Mouse (Mus musculus) lung, adult 18-20 months (tissue): Measurements from ENCODE around the gene Cpped1.

Source experiments
- DNase-seq, 2 experiments: peaks; one replicate each; pipeline ENCODE4 v3.0.0; 2022; ENCODE audit warnings: mixed read lengths in 2 of 2

Gene Cpped1

DNA sequence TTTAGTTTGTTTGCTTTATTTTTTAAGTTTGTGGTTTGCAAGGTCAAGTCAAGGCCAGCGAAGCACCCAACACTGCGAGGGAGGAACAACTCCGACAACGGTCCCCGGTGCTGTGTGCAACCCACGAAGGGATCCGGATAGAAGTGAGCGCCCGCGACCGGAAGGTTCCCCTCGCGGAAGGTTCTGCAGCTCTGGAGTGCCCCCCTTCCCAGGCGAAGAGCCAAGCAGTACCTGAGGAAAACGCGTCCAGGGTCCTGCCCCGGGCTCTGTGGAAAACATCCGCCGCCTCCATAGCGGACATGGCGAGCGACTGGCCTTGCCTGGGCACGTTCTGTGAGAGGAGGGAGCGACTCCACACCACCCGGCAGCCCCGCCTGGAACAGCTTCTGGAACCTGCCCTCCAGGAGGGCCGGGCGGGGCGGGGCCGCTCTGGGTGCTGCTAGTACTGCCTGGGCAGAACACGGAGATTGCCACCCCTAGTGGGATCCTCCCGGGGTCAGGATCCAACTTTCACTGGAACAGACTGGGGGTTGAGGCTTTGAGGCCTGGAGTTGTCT, at the start of gene Cpped1:
Gene Cpped1, minus strand, starts transcription at position 411 of the 557 bp plus-strand sequence.
- peak; percentile 86 to 91 for DNase-seq

DNA sequence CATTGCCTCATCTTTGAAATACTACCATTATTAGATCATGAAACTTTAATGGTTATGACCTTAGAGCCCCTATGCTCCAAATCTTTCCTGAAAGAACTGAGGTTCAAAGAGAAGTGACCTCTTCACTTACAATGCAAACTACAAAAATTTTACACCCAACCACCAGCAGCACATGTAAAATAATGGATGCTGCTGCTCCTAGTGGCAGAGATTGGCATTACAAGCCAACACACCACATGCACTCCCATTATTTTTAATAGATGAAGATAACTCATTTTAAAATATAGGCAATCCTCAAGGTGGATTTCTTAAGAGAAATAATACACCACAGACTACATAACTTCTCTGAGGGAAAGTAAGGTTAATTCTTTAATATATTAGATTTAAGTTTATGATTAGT, 31.2 kb upstream of the Cpped1 start:
- DNase-seq: peak; percentile 29 to 46

DNA sequence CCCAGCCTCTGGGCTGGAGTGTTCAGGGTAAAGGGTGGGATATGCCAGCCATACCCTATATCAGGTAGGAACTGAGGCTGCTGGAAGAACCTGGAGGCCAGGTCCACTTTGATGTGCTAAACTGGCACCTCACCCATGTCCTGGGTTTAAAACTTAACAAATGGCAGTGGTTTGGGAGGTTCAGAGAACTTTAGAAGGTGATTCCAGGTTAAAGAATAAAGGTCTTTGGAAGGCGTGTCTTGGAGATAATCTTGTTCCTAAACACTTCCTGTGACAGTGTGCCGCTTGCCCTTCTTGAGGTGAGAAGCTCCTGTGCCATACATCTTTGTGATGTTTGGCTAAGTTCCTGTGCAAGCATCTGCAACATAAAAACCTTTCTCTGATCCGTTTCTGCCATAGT, 1.6 kb upstream of the Cpped1 start:
- DNase-seq: no peak

DNA sequence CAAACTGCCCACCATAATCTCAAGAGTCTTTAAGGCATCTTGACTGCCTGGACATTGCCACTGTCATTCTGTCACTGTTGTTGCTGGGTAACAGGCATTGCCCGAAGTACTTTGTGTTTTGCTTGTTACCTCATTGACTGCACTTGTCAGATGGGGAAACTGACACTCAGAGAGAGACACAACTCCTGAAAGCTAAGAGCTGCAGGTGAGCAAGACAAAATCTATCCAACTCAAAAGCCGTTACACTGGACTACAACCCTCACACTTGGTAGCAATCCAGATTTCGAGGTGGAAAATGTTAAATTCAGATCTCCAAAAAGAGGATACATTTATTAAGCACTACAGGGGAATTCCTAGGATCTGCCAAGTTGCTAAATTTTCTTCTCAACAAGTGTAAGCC, 572 bp upstream of the Cpped1 start:
- no peak for DNase-seq

DNA sequence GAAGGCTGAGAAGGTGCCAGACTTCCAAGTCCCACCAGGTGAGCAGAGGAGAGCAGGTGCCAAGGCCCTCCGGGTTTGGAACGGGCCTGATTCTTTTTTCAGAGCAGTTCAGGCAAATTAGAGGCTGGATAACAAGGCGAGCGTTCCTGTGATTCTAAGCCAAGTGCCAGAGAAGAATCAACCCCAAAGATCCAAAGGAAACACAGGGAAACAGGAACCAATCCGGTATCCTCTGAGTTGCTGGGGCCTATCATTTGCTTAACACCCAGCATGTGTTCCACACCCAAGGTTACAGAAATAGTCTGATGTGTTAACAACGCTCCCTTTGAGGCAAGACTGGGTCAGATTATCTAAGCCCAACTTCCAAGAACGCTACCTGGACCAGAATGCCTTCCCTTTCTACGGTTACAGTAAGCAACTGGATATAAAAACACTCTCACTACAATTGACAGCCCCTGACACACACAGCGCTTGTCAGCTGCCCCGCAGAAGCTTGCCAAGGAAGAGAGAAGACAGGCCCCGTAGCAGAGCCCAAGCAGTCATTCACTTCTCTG, 707 bp downstream of the Cpped1 start:
- no peak for DNase-seq

DNA sequence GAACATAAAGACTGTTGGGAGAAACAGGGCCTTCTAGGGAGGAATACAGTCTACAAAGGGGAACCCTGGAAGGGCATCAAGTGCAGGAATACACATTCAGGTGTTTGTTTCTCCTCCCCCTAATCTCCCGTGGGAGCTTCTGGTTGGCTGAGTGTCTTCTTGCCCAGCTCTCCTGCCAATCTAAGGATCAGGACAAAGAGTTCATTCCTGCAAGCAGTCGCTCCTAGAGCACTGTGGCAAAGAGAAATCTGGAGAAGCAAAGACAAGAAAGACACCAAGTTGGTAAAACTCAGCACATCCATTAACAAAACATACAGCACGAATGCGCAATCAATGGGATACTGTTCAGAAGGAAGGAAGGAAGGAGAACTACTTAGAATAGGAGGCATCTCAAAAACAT, 1.4 kb downstream of the Cpped1 start:
- no peak for DNase-seq

DNA sequence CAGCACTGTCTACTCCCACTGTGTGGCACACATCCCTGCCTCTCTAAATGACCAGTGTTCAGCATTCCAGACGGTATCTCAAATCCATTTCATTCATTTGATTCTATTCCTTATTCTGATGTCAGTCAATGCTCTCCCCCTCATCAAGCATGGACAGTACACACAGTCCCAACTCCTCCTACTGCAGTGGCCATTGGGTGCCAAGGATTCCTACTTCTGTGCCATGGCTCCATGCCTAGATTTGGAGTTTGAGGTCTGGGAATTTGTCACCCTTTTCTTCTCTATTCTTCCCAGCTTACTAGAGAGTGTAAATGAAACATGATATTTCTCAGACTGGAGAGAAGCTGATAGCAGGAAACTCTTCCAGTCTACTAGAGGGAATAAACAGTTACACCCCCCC, 2.3 kb downstream of the Cpped1 start:
- DNase-seq: no peak

DNA sequence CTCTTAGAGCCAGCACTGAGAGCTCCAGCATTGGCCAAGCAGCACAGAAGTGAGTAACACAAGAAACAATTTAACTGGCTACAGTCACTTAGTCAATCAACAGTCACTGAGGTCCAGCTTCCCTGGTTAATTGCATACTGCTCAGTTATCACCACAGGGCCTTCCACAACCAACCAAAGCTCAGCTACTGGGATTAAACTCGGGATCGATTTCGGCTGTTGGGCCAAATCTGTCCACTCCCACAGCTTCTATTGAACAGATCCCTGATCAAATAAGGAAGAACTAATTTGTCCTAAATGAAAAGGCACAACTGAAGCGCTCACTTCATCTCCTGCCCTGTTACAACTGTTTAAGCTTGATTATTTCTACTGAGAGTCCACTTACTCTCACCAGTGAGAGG, 4.0 kb downstream of the Cpped1 start:
- DNase-seq: no peak

DNA sequence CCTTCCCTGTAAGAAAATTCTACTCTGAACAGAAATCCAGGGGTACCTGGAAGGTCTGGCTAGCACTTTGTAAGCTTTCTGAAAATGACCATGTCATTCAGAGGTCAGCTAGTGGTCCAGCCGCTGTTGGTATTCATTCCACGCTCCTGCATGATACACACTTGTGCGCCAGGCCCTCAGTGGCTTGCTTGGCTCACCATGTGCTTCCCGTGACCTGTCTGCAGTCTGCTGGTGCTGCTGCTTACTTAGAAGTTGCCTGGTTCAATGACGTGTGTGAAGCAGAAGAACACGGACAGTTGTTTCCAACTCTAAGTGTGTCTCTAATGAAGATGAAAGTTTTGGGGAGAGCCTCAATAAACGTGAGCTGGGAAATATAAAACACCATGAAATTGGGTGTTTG, 7.2 kb downstream of the Cpped1 start:
- no peak for DNase-seq

DNA sequence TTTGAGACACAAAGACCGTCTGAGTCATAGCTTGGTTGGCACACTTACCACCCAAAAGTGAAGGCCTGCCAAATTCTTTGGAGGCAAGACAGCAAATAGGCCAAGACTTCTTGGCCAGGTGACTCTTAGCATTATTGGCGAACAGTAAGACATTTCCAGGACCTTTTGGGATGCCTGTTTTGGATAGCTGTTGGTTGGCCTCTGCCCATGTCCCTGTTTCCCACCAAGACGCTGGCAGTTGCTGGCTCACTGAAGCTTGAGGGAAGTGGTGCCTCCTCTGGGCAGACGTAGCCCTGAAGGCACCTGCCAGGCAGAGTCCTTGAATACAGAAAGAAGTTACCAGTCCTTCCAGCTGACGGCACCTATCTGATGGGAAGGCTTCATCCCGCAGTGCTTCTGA, 8.9 kb downstream of the Cpped1 start:
- no peak for DNase-seq

DNA sequence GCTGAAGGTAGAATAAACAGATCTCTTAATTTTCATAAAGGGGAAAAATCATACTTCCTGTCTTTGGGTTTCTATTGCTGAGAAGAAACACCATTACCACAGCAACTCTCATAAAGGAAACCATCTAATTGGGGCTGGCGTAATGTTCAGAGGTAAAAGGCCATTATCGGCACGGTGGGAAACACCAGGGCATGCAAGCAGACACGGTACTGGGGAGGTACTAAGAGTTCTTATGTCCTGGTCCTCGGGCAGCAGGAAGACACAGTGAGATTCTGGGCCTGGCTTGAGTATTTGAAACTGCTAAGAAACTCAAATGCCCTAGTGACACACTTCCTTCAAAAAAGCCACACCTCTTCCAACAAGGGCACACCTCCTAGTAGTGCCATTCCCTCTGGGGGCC, 12.8 kb downstream of the Cpped1 start:
- no peak for DNase-seq

DNA sequence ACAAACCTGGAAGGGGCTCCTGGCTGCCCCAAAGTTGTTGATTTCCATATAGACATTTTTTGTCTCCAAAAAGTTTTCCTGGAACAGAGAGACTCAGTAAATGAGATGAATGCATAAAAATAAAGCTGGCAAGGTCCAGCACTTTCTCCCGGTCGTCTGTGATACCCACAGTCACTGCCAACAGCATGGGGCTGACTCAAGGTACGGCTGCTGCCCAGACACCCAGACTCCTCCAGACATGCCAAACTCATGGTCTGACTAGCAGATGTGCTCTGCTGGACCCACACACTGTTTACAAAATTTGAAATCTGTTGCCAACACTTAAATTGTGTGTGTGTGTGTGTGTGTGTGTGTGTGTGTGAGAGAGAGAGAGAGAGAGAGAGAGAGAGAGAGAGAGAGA, 14.4 kb downstream of the Cpped1 start:
- no peak for DNase-seq

DNA sequence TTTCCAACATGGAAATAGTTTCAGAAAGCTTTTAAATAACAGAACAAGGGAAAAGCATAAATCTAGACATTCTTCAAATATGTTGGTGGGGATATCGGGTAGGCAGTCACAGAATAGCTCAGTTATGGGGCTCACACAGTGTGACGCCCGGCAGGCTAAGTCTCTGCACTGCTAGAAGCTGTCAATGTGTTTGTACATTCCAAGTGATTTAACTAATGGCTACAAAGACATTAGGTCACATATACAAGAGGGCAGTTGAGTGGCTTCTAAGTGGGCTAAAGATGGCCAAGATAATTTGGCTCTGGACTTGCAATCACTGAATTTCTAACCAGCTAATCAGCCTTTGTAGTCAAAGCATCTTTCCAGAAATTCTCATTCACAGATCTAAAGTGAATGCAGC, 19.1 kb downstream of the Cpped1 start:
- peak in 1 of 2 experiments; percentile 33 for DNase-seq

DNA sequence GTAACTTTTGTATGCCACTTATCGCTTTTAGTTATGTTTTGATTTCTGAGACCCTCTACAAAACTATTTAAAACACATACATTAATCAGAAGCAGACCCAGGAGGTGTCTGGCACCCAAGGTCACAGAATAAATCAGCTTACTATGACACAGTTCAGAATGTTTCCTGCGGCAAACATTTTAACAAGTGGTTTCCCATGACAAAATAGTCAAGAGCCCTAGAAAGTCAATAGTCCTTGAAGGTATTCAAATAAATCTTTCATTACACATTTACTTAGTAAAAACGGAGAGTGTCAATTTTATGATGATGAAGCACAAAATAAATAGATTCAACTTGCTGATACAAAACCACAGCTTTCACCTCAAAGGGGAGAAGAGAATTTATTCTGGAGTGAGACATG, 19.5 kb downstream of the Cpped1 start:
- peak in 1 of 2 experiments; percentile 14 for DNase-seq

DNA sequence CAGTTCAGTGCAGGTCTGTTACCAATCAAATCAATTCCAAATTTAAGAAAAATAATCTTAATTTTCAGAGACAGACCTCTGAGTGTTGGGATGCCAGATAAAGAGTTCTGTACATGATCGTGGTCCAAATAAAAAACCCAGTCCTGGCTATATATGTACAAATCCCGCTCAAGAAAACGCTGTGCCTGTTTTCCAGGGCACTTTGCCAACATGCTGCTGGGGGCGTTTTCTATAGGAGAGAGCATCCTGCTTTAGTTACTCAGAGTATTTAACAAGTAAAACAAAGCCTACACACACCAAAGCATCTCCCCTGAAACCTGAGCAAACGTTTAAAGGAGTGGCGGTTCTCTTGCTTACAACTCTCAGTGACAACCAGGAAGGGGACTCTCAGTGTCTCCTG, 27.4 kb downstream of the Cpped1 start:
- DNase-seq: no peak

DNA sequence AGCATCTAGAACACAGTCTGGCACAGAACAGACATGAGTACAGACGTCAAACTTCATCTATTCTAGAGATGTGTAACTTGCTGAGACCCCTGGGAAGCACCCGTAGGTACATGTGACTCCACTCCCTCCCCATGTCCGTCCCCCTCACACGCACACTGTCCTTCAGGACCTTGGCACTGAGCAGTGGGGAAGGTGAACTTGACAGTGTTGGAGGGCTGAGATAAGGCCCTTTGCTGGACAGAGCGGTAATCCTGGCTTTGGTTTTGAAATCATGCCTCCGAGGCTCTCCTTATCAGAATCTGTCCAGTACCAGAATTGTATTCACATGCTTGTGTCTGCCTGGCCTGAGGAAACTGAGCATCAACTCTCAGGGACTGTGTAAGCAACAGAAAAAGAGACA, 28.8 kb downstream of the Cpped1 start:
- no peak for DNase-seq

DNA sequence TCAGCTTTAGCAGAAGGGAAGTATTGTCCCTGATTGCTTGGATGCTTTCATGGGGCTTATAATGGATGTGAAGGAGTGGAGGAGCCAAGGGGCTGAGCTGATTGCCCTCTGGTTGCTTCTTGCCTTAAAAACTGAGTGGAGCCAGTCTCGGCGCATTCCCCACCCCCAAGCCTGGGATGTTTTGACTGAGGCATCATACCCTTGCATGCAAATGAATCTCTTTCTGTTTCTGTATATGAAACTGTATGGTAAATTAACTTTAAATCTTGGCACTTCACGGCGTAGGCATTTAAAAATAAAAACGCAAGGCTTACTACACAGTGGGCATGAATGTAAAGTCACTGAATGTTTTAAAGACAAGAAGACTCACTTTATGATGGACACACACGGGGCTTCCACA, 30.0 kb downstream of the Cpped1 start:
- DNase-seq: no peak

DNA sequence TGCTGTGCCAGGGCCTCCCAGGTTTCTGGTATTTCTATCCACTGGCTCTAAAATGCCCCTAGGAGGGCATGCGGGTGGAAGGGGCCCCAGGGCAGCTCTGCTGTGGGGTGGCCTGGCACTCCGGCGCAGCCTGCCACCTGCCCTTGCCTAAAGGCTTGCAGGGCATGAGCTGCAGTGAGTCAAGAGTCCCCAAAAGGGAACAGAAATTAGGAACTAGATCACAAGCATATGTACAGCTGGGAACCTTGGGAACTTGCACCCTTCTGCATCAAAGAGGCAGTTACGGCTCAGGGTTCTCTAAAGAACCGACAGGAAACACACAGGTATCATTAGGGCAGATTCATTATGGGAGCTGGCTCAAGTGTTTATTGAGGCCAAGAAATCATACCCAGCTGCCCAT, 34.0 kb downstream of the Cpped1 start:
- DNase-seq: no peak

DNA sequence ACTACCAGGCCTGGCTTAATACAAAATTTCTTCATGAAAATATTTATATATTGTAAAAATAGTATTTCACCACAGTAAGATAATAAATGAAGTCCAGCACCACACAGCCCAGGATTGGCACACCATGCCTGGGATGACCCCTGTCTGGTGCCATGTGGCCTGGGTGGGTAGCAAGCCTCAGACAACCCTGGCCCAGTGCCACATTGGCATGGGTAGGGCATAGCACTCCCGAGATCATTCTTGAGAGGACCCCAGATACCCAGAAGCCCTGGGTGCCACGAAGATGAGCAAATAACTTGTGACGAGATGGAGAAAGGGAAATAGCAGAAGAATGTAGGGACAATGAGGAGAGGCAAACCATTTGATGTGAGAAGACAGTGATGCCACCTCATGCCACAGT, 36.0 kb downstream of the Cpped1 start:
- DNase-seq: no peak

DNA sequence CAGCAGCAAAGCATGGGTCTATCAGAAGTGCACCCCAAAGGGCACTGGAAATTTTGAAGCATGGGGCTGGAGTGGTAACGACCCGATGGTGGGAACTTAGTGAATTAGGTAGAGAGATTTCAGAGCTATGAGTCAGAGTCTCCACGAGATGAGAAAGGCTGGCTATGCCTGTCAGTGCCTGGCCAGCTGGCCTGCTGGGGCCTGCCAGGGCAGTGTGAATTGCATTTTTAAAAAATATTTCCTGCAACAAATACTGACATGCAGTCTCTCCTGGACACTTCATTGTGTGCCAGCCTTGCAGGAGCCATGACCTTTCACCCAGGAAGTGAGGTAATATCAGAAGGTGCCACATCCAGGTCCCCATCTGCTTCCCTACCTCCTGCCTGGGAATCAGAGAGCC, 40.8 kb downstream of the Cpped1 start:
- no peak for DNase-seq

DNA sequence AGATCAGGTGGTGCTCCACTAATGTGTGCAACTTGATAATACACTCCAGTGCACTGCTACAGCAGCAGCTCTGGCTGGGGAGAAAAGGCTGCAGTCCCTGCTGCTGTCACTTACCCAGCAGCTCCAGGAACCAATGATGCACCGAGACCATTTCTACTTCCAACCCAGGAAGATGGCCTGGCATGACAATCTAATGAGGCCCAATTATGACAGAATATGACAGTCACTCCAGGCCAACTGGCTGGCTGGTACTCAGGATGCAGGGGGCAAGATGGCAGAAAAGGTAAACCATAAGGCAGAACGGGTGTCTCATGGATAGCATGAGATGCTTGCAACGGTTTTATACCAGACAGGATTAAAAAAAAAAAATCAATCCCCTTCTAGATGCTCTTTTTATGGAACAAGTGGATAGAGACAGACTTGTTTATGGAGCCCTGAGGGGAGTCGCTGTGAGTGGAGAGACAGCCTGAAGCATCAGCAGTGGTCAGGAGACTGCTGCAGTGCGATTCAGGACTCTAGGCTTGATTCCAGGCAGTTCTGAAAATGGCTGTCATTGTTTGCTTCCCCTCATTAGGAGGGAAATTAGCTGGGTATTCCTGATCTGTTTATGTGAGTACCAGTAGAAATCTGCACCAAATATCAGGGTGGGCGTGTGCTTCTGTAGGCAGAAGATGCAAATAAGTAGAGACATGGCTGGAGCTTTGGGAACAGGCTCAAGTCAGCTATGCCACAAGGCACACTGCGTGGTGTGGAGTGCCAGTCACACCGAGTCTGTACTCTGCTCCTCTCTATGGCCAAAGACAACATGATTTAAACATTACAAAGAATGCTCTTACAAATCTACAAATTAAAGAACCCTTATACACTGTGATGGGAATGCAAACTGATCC, 56.3 kb downstream of the Cpped1 start:
- DNase-seq: no peak

DNA sequence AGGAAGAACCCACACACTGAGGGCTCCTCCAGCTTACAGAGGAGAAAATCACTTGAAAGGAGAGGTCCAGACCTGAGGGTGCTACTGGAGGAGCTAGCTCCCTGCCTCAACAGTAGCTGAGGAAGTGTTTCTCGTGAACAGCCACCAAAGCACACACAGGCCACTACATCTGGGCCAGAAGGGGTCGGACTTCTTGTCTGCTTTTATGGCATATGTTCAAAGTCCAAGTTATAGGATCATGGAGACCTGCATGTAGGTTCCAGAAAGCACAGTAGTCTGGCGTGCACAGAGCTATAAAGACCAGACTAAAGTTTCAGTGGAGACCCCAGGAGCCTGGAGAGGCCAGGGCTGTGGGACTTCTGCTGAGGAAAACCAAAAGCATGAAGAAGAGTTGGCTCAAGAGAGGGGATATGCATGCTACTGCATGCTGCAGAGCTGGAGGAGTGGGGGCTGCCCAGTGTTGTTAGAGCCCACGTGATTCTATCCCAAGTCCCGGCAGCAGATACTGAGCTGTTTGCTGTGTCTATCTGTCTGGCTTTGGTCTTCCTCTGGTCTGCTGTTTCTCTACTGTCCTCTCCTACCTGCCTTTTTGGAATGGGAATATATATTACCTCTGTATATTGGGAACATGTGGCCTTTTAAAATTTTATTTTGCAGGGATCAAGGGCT, 60.1 kb downstream of the Cpped1 start:
- DNase-seq: no peak

DNA sequence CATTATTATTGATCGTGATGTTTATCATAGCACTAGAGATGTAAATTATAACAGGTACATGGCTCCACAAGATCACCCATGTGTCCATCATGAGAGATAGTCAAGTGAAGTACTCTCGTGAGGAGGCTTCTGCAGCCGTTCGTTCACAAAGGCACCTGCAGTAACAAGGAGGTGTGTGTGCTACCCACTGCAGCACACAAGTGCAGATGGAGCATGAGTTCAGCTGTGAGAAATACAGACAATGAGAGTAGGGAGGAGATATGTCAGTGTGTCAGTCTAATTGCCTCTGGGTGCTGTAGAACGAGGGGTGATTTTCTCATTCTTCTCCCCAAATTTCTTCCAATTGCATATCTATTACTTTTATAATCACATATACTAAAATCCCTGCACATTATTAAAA, 63.9 kb downstream of the Cpped1 start:
- DNase-seq: no peak

DNA sequence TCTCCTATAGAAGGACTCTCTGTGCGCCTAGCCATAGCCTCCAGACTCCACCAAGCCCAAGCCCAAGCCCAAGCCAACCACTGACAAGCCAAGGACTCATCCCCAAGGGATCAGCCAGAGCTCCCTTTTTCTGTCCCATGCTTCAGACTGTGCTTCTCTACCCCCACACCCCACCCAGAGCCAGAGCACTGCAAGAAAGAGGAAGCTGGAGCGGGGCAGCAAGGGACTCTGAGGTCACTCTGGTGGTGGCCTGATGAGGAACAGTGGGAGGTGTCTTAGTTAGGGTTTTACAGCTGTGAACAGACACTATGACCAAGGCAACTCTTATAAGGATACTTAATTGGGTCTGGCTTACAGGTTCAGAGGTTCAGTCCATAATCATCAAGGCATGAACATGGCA, 65.8 kb downstream of the Cpped1 start:
- no peak for DNase-seq
